Mouse (Mus musculus) urinary bladder, postnatal 36 days (tissue): ENCODE results near the gene Bcl2l10.

Source experiments
- DNase-seq, 2 experiments: peaks; one replicate each; pipeline ENCODE4 v3.0.0; 2022; ENCODE audit warnings: low spot score in 2 of 2, mixed read lengths in 1 of 2

Gene Bcl2l10

GRCm38 (mm10) chr9:75347458-75347857 lies at the start of gene Bcl2l10:
Bcl2l10 (plus strand) TSS chr9:75347758.
- DNase-seq: no peak

DNA sequence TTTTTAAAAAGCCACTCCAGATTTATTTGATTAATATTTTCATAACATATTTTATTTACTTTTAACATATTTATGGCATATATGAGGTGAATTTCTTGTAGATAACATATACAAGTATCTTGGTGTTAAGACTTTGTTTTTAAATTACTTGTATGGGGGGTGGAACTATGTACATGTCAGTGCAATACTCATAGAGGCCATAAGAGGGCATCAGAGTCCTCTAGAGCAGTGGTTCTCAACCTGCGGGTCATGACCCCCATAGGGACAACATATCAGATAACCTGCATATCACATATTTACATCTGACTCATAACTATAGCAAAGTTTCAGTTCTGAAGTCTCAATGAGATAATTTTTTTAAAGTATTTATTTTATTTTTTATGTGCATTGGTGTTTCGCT lies 48.2 kb upstream of the Bcl2l10 start:
- no peak for DNase-seq

- DNase-seq: no peak
Observed at GRCm38 (mm10) chr9:75303033-75303432, 44.5 kb upstream of the Bcl2l10 start.

DNA sequence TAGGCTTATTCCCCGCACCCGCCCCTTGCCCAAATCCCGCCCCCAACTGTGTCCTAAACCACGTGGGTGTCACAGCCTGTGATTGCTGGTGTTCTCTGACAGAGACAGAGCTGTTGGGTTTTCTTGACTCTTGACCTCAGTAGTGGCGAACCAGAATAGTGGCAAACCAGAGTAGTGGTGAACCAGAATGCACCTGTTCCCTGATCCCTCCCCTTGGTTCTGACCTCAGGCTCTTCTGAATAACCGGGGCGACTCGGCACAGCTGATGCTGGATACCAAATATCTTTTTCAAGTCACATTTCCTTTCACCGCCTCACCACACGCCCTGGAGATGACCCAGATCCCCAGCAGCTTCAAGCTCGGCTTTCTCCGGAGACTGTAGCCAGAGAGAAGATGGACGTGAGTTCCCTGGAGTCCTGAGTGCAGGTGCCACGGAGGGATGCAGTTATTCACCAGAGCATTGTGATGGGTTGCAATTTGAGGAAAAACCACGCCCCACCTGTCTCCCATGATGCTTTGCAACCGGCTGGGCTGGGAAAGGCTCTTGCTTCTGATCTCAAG lies 43.8 kb upstream of the Bcl2l10 start:
- DNase-seq: no peak

DNA sequence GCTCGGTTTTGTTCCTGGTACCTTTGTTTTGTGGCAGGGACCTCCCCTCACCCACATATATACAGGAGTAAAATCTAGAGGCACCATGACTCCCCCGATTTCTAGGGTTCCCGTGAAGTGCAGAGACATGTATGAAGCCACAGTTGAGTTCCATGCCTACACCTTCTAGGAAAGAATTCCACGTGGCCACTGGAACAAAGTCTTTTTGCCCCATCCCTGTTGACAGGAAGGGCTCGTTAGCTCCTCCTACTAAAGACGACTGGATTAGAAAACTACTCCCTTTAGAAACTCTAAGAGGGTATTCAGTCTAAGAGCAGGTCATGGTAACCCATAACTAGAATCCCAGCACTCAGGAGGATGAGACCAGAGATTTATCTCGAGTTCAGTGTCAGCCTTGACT lies 43.3 kb upstream of the Bcl2l10 start:
- no peak for DNase-seq

DNA sequence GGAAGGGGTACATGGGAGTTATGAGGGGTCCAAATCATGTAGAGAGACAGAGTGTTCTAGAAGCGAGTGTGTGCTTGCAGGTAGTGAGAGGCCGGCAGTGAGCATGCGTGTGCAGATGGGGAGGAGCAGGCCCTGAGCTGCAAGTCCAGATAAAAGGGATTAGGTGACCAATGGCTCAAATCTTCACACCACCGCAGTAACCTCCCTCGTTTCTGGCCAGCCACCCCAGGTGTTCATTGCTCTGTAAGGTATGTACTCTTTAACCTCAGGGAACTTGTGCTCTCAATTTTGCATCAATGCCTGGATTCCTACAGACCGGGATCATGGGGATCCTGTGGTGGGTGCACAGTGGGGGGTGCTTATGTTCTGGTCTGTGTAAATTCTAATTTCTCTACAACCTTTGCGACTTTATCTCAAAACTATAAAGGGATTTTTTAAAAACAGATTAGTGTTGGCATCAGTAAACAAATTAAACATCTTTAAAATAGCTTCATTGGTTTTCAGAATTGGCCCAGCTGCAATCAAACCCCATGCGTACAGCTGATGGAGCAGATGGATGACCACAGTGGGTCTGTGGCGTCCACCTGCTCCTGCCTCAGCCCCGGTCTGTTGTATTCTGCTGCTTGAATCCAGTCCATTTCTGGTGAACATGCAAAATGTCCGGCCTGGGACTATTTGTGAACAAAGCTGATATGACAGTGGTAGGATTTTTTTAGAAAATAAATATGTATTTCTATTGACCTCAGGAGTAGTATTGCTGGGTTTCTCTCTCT lies 41.2 kb upstream of the Bcl2l10 start, which contains the start of gene Gnb5:
Gnb5 (plus strand) TSS at position 163 of the 773 bp plus-strand sequence.
- DNase-seq: no peak

GRCm38 (mm10) chr9:75307015-75307414 lies 40.5 kb upstream of the Bcl2l10 start:
- DNase-seq: no peak

GRCm38 (mm10) chr9:75308621-75309020 lies 38.9 kb upstream of the Bcl2l10 start:
- DNase-seq: no peak

- DNase-seq: peak; percentile 59 to 67
Observed at GRCm38 (mm10) chr9:75312008-75312407, 35.5 kb upstream of the Bcl2l10 start.

GRCm38 (mm10) chr9:75313138-75313831 lies 34.3 kb upstream of the Bcl2l10 start:
- DNase-seq: no peak

DNA sequence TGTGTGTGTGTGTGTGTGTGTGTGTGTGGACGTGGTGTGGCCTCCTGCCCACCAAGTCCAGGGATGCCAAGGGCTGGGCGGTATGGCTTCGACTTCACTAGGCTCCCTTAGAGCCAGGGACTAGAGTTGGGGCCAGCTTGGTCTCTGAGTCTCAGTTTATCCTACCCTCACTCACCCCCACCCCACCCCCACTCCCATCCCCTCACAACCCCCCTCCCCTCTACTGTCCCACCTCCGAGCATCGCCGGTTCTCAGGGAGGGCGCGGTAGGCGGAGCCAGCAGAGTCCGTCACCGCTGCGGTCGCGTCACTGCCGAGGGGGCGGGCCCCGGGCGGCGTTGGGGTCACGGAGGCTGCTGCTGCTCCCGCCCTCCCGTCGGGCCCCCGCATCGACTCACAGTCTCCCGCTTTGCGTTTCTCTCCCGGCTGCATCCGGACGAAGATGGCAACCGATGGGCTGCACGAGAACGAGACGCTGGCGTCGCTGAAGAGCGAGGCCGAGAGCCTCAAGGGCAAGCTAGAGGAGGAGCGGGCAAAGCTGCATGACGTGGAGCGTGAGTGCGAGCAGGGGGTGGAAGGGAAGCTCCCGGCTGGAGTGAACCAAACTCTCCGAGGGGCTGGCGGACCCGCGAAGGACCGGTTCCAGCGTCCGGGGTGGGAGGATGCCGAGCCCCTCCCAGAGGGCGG lies 33.6 kb upstream of the Bcl2l10 start:
- DNase-seq: peak; percentile 58 to 73

DNA sequence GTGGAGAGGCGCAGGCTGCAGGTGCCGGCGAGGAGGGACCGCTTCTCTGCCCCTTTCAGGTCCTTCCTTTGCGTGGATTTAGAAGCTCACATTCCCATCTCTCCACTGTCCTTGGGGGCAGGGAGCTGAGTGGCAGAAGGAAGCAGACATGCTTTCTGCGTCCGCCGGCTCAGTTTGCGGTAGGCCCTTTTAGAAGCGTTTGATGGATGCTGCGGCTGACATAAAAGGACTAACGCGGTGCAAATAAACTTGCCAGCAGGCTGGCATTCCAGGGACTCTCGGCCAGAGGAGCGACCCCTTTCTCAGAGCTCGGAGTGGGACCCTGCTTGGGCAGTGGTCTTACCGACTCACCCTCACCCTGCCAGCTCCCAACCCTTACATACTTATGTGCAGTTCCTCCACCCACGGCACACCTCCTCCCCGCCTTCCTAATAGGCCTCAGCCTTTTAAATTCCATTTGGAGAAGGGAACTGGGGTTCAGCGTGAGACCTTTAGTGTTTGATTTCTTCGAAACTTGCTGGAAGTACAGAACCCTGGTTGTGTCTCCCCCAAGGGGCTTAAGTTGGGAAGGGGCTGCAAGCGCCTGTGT lies 32.9 kb upstream of the Bcl2l10 start:
- DNase-seq: peak in 1 of 2 experiments; percentile 10

DNA sequence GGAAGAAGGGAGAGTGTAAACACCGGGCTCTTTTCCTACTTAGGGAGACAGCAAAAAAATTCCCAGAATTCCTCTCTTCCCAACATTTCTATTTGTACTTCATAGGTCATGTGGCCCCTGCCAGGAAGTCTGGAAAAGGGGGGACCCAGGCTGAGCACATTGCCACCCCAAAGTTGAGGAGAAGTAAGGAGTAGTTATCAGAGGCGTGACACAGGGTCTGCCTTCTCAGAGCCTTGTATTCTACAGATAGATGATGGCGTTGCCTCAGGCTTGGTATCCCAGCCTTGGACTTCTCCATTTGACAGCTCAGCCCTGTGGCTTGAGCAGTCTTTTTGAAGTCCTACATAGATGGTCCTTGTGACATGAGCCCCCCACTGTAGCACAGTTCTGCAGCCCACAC lies 32.3 kb upstream of the Bcl2l10 start:
- no peak for DNase-seq

GRCm38 (mm10) chr9:75316771-75317170 lies 30.8 kb upstream of the Bcl2l10 start:
- DNase-seq: no peak

DNA sequence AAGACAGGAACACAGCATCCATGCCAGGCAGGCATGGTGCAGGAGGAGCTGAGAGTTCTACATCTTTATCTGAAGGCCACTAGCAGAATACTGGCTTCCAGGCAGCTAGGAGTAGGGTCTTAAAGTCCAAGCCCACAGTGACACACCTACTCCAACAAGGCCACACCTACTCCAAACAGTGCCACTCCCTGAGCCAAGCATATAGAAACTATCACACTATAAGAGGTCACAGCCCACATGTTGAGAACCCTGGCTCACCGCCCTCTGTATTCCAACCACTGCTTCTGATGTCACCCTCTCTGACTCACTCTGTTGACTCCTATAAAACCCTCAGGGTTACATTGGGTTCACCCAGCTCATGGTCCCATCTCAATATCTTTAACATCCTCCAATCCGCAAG lies 29.4 kb upstream of the Bcl2l10 start:
- DNase-seq: no peak

DNA sequence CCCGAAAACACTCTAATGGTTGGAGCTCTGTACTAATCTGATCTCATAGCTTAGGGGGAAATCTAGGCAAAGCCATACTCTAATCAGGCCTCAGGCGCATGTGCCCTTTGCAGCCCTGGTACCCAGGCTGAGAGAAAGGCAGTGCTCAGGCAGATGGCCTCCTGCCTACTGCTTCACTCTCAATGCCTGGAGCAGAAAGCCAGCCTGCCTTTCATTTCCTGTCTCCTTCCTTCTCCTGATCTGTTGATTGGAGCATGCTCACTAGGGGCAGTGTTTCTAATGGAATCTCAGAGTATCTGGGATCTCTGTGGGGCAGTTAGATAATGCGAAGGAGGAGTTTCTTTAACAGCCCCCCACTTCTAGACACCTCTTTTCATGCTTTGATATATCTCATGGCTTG lies 28.2 kb upstream of the Bcl2l10 start:
- DNase-seq: no peak

- DNase-seq: no peak
Observed at GRCm38 (mm10) chr9:75322099-75322885, 25.3 kb upstream of the Bcl2l10 start.

DNA sequence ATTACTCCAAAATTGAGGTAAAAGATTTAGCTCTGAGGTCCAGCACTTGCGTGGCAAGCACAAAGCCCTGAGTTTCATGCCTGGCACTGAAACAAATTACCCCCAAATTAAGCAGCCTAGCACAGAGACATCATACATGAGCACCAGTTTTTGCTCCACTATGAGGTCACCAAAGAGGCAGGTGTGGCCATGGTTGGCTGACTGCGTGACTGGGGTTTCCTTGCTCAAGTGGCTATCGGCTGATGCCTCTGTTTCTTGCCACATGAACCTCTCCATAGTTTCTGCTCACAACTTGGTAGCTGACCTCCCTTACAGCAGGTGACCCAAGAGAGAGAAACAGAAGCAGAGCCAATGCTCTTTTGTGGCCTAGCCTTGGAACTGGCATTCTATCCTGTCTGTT lies 19.5 kb upstream of the Bcl2l10 start:
- no peak for DNase-seq

DNA sequence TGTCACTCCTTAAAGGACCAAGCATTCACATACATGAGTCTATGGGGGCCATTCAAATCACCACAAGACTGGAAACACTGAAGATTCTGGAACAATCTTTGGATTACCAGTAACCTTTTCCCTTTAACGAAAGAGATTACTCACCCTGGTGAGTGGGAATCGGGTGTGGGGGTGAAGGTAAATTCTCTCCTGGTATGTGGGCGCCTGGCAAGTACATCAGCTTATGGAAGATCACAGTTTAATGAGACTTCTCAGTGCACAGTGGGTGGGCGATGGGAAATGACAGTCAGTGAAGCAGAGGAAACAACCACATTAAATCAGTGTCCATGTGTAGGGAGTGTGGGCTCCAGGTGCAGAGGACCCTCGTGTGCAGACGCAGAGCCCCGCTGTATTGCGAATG lies 16.7 kb upstream of the Bcl2l10 start:
- DNase-seq: no peak

GRCm38 (mm10) chr9:75334440-75334839 lies 13.1 kb upstream of the Bcl2l10 start:
- no peak for DNase-seq

DNA sequence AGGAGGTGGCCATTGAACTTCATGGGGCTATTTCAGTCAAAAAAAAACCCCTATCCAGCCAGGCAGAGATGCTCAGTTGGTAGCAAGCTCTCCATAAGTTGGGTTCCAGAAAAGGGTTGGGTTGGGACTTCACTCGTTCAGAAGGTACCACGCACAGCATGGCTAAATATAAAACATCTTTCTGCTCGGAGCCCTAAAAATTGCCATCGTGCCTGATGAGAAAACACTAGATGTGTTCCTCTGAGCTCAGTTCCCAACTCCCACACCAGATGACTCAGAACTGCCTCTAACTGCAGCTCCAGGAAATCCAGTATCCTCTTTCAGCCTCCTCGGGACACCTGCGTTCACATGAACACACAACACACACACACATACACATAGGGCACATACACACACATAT lies 9.5 kb upstream of the Bcl2l10 start:
- no peak for DNase-seq
